Mouse (Mus musculus) embryonic fibroblast, embryonic 13.5 days (primary cell): ENCODE measurements around the gene Lkaaear1.

Experiments used
- CTCF ChIP-seq: IDR thresholded peaks from 2 replicates; pipeline ENCODE4 v1.5.1; 2011; ENCODE audit warnings: mild to moderate bottlenecking, control low read depth, low read length, moderate library complexity, borderline replicate concordance; ENCODE audit not compliant: insufficient read depth
- POLR2A ChIP-seq: IDR thresholded peaks from 2 replicates; pipeline ENCODE4 v1.6.1; 2011; ENCODE audit warnings: low read depth, mild to moderate bottlenecking, control low read depth, low read length, moderate library complexity

GRCm38 (mm10) chr2:181673501-181673900 lies 24.7 kb downstream of the Lkaaear1 start:
- no peak for TF ChIP-seq POLR2A
- no peak for TF ChIP-seq CTCF
